Mouse (Mus musculus) frontal cortex, adult 2 months (tissue): Measurements from ENCODE around the gene Rac3. TPM values are rescaled to one million over a fixed set of nuclear protein-coding genes. Genes with fewer than 3 reads are reported as not detected.
A peak's percentile ranks its signal among the peaks of the same experiment; 100 is the strongest.
"Not testable (repeated sequence)": the region's sequence is repeated elsewhere in the genome, so short reads cannot be mapped to it uniquely, and the experiment has no call there.

Source experiments
- DNase-seq, 2 experiments: peaks; one replicate each; pipeline ENCODE4 v3.0.0; 2022; ENCODE audit warnings: low spot score in 1 of 2; ENCODE audit errors: extremely low spot score in 1 of 2
- polyA plus RNA-seq: library from polyadenylated mRNA; depleted of rRNA; stranded (reverse); fragments of >200 nt; gene quantifications from 2 replicates; pipeline ENCODE4 v1.2.3, GENCODE M21; 2012; rRNA removed

Gene Rac3
- polyA plus RNA-seq, result 65.0 and 73.7 TPM in 2 replicates

DNA sequence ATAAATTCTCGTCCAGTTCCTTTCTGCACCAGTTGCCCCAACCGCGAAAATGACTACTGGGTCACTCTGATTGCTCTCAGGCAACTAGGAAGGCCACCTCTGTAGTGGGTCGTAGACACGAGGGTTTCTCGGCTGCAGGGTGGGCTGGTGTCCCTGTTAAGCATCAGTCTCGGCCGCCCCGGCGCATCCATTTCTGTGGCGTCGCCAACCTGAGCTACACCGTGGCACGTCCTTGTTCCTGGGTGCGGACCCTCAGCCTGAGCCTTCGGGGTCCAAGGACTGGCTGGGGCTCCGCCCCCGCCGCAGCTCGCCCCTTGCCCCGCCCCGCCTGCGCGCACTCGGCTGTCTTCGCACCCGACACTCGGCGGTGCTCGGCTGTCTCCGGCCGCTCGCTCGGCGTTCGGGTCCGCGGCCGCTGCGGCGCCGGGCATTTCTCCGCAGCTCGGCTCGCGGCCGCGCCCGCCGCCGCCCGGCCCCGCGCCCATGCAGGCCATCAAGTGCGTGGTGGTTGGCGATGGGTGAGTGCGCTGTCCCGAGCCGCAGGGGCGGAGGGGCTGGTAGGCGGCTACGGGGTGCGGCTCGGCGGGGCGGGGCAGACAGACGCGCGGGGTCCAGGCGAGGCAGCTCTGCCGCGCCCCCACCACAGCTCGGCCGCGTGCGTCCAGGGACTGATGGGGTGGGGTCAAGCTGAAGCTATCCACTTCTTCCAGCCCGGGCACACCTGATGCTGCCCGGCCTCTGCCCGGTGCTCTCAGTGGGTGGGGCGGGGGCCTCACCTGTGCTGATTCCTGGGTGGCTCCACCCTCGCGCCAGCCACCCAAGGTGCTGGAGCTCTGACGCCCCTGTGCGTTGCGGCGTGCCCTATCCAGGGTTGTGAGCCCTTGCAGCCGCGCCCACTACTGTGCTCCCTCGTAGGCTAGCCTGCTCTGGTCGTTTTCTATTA is at the start of gene Rac3:
TSS of gene Rac3 (plus strand) at position 347 of the 943 bp plus-strand sequence.
- DNase-seq, result peak in 1 of 2 experiments; percentile 53

DNA sequence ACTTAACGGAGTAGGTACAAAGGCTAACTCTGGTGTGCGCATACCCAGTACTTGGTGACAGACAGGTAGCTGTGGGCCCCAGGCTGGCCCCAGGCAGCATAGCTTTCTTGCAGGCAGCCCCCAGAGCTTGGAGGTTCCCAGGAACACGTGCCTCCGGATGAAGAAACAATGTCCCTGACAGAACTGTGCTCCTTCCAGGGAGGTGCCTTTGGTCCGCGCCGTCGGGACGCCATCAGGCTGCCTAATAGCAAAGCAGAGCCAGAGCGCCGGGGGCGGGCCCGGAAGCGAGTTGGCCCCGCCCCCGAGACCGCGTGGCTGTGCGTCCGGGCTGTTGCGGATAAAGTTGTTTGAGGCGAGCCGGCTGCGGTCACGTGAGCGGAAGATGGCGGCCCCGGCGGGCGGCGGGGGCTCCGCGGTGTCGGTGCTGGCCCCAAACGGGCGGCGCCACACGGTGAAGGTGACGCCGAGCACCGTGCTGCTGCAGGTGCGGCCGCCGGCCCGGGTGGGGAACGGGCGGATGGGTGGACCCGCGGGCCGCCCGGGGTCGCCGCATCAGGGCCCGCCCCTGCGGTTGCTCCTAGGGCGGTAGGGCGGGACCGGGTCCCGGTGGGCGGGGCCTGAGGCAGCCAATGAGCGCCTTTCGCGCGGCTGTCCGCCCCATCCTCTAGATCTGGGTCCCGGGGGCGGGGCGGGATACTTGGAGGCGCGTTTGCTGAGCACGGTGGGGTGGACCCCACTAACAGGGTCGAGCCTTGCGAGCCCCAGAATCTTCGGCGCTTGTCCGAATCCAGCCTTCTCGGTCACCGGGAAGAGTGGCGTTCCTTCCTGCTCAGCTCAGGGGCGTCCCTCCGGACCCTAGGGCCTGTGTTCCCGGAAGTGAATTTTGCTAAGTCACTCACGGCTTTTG is 48.3 kb upstream of the Rac3 start, which contains the start of gene Aspscr1:
TSS of gene Aspscr1 (plus strand) at position 287 of the 907 bp plus-strand sequence.
- peak; percentile 83 to 92 for DNase-seq

GRCm38 (mm10) chr11:120673594-120674122 is 47.6 kb upstream of the Rac3 start:
- DNase-seq, result no peak

DNA sequence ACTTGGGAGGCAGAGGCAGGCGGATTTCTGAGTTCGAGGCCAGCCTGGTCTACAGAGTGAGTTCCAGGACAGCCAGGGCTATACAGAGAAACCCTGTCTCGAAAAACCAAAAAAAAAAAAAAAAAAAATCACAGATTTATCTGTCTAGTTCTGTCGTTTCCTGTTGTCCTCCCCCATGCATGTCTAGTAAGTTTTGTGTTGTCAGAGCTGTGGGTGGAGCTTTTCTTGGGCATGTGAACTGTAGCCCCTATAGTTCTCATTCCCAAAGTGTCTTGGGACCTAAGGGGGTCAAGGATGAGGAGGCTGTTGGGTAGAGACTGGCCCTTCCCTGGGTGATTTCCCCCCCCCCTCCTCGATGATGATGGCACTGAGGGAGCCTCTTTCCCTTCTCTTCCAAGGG is 45.4 kb upstream of the Rac3 start:
- DNase-seq, result not testable (repeated sequence)

- no peak for DNase-seq
Measured at GRCm38 (mm10) chr11:120676951-120677350, 44.3 kb upstream of the Rac3 start.

- no peak for DNase-seq
Measured at GRCm38 (mm10) chr11:120679909-120680308, 41.4 kb upstream of the Rac3 start.

DNA sequence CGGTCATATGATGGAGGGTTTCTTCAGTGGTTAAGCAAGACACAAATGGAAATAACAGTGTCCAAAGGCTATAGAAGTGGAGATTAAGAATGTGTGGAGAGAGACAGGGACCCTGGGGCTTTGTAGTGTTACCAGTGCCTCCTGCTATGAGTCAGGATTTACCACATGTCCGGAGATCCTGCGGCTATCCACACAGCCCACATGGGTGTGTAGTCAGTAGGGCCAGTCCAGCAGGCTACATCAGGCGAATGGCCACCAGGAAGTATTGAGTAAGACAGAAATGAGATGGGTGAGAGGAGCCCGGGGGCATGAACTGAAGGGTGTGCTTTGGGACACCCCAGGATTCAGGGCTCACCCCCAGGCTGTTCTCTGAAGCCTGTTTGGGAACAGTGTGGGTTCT is 38.6 kb upstream of the Rac3 start:
- DNase-seq, result no peak

- DNase-seq, result no peak
Measured at GRCm38 (mm10) chr11:120683536-120683935, 37.7 kb upstream of the Rac3 start.

- DNase-seq, result no peak
Measured at GRCm38 (mm10) chr11:120684086-120684485, 37.2 kb upstream of the Rac3 start.

DNA sequence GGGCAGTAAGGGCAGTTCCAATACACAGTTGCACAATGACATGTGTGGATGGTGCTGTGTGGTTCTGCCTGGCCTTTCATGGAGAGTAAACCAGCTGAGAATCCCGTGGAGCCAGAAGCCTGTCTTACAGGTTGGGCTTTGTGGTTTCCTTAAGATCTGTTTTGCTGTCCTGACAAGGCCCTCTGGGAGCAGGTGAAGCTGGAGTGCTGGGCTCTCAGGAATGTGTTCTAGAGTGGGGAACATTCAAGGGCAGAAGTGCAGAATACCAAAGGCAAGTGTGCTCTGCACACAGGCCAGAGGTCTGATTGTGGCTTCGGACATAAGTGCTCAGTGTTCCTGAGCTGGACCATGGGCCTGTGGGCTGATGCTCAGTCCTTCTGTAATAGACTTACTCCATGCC is 36.6 kb upstream of the Rac3 start:
- no peak for DNase-seq

DNA sequence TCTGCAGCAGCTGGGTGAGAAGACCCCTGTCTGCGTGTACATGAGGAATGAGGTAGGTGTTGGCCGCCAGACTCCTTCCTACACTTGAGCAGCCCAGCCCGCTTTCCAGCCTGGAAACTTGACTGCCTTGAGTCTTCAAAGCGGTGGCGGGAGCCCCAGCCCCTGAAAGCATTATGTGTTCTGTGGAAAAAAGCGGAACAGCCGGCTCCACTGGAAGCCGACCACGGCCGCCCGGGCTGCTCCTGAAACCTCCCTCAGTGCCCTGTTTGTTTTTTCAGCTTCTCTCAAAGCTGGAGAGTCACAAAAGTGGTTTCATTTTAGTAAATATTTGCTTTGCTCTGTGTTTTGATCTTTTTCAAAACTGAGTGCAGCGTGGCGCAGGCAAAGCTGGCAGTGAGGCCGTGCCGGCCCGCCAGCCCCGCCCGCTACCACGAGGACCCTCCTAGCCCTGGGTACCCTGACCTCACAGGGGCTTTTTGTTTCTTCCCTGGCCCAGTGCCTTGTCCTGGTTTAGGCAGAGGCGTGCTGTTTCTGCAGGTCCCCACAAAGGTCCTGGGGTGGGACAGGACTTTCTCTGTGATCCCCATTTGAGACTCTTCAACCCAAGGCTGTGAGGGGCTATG is 34.5 kb upstream of the Rac3 start:
- DNase-seq, result no peak

- no peak for DNase-seq
Measured at GRCm38 (mm10) chr11:120689365-120689764, 31.9 kb upstream of the Rac3 start.

- peak in 1 of 2 experiments; percentile 46 for DNase-seq
Measured at GRCm38 (mm10) chr11:120692471-120693011, 28.7 kb upstream of the Rac3 start.

DNA sequence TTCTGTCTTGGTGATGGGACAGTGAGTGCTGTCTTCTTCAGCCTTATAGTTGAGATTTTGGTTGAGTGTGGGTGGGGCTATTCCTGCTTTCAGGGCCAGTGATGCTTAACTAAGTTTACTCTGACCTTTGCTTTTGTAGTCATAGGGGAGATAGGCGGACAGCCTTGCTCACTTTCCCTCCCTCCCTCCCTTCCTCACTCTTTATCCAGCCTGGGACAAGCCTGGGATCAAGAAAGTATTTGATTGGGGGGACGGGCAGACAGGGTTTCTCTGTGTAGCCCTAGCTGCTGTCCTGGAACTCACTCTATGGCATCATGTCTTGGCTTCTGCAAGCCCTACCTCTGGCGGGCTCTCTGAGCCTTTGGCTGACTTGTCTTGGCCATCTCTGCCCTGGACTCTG is 27.8 kb upstream of the Rac3 start:
- no peak for DNase-seq

- DNase-seq, result no peak
Measured at GRCm38 (mm10) chr11:120695184-120695583, 26.1 kb upstream of the Rac3 start.

DNA sequence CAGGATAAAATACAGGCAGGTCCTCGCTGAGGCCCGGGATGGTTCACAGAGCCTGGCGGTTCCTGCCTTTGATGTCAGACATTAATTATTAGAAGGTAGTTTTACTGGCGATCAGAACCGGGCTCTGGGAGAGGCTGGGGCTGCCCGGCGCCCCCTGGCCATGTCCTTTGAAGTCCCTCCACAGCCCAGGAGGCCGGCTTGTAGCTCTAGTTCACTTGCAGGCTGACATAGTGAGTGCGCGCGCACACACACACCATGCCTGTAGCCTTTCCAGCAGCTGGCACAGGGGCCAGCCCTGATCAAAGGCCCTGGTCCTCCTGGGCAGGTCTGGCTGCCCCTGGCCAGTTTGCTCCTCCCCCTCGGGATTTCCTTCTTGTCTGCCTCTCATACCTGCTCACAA is 25.6 kb upstream of the Rac3 start:
- DNase-seq, result no peak

DNA sequence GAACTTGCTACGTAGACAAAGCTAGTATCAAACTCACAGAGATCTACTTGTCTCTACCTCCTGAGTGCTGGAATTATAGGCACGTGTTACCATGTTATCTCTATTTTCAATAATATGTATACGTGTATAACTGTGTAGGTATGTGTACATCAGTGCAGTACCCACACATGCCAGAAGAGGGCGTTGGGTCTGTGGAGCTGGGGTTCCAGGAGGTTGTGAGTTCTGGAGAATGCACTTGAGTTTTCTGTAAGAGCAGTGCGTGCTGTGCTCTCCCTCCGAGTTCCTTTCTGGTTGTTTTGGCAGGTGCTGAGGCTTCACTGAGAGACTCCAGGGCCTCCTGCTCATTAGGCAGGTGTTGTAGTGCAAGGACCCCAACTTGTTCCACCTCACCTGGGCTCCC is 24.7 kb upstream of the Rac3 start:
- DNase-seq, result no peak

DNA sequence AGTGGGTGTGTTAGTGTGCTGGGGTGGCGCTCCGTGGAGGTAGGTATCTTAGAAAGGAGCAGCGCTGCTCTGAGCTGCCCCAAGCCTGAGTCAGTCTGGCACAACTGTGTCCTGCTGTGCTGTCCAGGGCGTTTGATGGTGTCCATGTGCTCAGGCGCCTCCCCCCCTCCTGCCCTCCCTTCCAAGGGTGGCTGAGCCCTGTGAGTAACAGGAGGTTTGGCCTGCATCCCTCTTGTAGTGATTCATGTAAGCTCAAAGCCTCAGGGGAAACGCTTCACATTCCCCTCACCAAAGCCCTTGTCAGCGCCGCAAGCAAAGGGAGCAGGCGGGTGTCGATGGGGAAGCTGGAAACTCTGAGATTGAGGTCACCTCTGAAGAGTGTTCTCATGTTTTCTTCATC is 23.5 kb upstream of the Rac3 start:
- no peak for DNase-seq

DNA sequence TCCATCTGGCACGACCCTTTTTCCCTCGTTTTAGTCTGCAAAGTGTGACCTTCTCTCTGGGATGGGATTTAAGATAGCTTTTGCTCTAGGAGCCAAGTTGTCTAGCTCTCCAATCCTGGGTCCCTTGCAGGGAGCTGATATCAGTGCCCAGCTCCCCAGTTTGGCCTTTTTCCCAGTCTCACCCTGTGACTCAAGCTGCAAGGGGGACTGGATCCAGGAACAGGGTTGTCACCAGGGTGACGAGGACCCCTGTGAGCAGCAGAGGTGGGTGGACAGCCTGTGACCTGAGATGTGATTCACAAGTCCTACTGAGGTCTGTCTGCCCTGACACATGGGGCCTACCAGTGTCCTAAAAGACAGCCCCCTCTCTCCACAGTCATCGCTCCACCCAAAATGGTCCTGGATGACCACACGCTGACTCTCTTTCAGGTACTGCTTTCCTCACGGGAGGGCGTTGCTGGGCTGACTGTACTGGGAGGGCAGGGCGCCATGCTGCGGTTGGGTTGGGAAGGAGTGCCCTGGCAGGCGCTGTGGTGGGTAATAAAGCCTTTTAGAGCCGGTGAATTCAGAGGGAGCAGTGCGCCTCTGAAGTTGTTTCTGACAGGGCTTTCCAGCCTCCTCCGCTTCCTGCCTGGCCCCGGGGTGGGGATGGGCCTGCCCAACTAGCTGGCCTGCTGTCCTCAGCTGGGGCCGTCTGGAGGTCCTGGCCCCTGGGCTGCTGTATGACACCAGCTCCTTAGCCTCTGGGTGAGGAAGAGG is 17.4 kb upstream of the Rac3 start:
- no peak for DNase-seq
